Mouse (Mus musculus) ZHBTc4 (cell line): ENCODE data around the gene Olfr48.

ENCODE experiments used
- DNase-seq: peaks from one replicate; pipeline ENCODE4 v3.0.0-alpha.2; 2011; ENCODE audit warnings: low read depth, low spot score

Olfr48 gene

GRCm38 (mm10) chr2:89848105-89848504 lies at the start of gene Olfr48:
Olfr48 (minus strand) TSS chr2:89848205.
- no peak for DNase-seq

GRCm38 (mm10) chr2:89878137-89878536 lies 30.1 kb upstream of the Olfr48 start, which contains the start of gene Olfr1257:
Olfr1257 (plus strand) TSS chr2:89878437.
- no peak for DNase-seq

GRCm38 (mm10) chr2:89849230-89849629 lies 1.2 kb upstream of the Olfr48 start:
- DNase-seq: no peak

GRCm38 (mm10) chr2:89841455-89841854 lies 6.5 kb downstream of the Olfr48 start, which contains the start of gene Olfr1256:
Olfr1256 (minus strand) TSS chr2:89841555.
- no peak for DNase-seq

- DNase-seq: no peak
These were observed 27.8 kb downstream of the Olfr48 start for GRCm38 (mm10) chr2:89820216-89820615.

- no peak for DNase-seq
These were observed 36.3 kb downstream of the Olfr48 start, which contains the start of gene Olfr1255 for GRCm38 (mm10) chr2:89811751-89812150. Olfr1255 (plus strand) TSS chr2:89812051.

- no peak for DNase-seq
These were observed 37.3 kb downstream of the Olfr48 start for GRCm38 (mm10) chr2:89810751-89811150.

GRCm38 (mm10) chr2:89799583-89799982 lies 48.4 kb downstream of the Olfr48 start:
- DNase-seq: no peak

GRCm38 (mm10) chr2:89793519-89793918 lies 54.5 kb downstream of the Olfr48 start, which contains the start of gene Olfr1254:
Olfr1254 (minus strand) TSS chr2:89793619.
- no peak for DNase-seq
